Mouse (Mus musculus): ENCODE data around the gene Zmym5. TPM values are rescaled to one million over a fixed set of nuclear protein-coding genes. Genes with fewer than 3 reads are reported as not detected.

Zmym5 gene
- polyA plus RNA-seq, 1 experiment from 2014 or later, result 17.8 TPM

- WGBS, result 98% methylated on average over 4 of the region's 4 CpGs
Measured at GRCm38 (mm10) chr14:56751282-56751681, 60.2 kb downstream of the Zmym5 start.

More at GRCm38 (mm10) chr14:56751282-56751681, 60.2 kb downstream of the Zmym5 start:
- no peaks in the 10 kb centered on the region for H3K27me3 ChIP-seq (ENCODE audit: insufficient read depth, poor library complexity, severe bottlenecking)
- peaks cover 82% of the 10 kb centered on the region for H3K36me3 ChIP-seq
- H3K4me3 ChIP-seq, result no peak overlapping the region
- H3K27ac ChIP-seq, result no peak overlapping the region
- 0 out of 2 replicates have a peak, but pooled peaks cover 5% of the 10 kb centered on the region for H3K4me1 ChIP-seq (replicated peaks)
- no peaks in the 10 kb centered on the region for H3K9me3 ChIP-seq
- no peak for DNase-seq (ENCODE audit: low spot score)

Other genes starting within 250 kb of the Zmym5 start
- 11.8 and 19.0 TPM in 2 replicates for gene Cenpj, start 236.3 kb downstream of the Zmym5 start, polyA plus RNA-seq (2016; fragmentation: Nextera tagmentation; extraction: Ambion mirVana)
- 1.7 and 2.0 TPM in 2 replicates for gene Parp4, start 236.1 kb downstream of the Zmym5 start, polyA plus RNA-seq (2016; fragmentation: Nextera tagmentation; extraction: Ambion mirVana)
- 26.6 and 34.0 TPM in 2 replicates for gene Mphosph8, start 143.5 kb downstream of the Zmym5 start, polyA plus RNA-seq (2016; fragmentation: Nextera tagmentation; extraction: Ambion mirVana)
- gene Pspc1, start 33.4 kb downstream of the Zmym5 start, polyA plus RNA-seq (2016; fragmentation: Nextera tagmentation; extraction: Ambion mirVana), result 36.2 and 43.9 TPM in 2 replicates
- gene Zmym2, start 74.9 kb upstream of the Zmym5 start, polyA plus RNA-seq (2016; fragmentation: Nextera tagmentation; extraction: Ambion mirVana), result 47.9 and 62.1 TPM in 2 replicates
- not detected in 2 replicates for gene Gja3, start 246.4 kb upstream of the Zmym5 start, polyA plus RNA-seq (2016; fragmentation: Nextera tagmentation; extraction: Ambion mirVana)

All from hindbrain, embryonic 10.5 days (tissue).